Mouse (Mus musculus) induced T-regulatory cell, adult 2 months (primary cell): ENCODE measurements at regions not wholly inside any gene's neighbourhood (a gene's known extent, or its start where the extent isn't known, plus 50 kb on each side); places are given as distances from the start of the nearest gene placed in this dataset.

Experiments
- DNase-seq: peaks from one replicate; pipeline ENCODE4 v3.0.0-alpha.2; 2012; ENCODE audit warnings: low read depth

DNA sequence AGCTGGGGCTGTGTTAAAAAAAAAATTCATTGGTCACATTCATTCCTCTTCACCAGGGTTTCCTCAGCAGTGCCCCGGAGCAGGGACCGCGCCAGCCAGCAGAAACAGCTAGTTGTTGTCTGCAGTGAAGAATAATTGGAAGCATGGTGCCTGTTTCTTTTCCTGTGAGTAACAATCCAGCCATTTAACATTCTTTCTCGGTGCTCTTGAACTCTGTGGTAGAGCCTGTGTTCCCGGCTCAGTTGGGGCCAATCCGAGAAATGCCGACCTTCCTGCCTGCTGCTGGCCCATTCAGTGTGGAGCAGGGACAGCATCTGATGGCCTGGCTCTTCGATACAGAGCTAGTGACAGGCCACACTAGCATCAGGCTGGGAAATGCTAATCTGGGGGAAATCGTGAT is 120.7 kb upstream of the Mkln1 start:
- DNase-seq: no peak

DNA sequence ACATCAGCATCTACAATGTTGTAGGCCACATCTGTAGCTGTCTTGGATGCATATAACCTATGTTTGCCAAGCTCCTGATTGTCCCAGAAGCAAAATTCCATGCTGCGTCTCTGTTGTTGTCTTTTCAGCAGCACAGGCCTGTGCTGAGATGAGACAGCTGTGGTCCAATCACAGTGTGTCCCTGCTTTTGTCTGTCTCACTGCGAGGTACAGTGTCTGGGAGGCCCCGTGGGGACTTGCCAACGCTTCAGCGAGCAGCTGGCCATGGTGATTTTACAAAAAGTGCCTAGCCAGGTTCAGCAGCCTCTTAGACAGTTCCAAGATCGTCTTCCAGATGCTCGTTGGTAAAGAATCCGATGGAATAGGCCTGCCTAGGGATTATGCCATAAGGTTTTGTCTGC is 114.6 kb upstream of the Mkln1 start:
- DNase-seq: no peak

DNA sequence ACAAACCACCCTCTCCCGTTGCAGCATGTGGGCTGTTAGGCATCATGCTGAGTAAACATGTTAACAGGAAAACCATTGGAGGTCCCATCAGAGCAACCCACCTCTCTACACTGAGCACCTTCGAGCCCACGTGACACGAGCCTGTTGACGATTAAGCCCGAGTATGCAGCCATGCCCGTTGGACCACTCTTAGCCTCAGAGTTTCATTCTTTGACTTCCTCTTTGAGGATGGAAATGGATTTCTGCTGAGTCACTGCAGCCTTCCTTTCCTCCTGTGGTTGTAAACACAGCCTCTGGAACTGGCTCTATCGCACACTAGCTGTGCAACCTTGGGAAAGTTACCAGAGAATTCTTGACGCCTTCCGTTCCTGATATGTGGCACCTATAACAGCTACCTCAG is 114.1 kb upstream of the Mkln1 start:
- DNase-seq: no peak

DNA sequence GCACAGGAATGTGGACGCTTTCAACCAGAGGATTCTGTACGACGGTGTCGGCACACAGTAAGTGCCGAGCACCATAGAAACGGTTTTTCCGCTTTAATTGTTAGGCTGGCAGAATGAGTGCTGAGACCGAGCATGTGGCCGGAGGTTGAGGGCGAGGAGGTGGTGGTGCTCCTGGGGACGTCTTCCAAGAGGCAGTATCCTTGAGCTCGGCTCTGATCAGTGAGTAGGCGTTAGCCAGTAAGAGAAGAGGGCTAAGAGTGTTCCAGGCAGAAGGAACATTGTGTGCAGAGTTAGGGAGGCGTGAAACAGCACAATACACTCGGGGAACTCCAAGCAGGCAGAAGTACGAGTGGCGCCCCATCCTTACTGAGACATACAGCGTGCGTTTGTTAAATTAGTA is 113.5 kb upstream of the Mkln1 start:
- DNase-seq: no peak

DNA sequence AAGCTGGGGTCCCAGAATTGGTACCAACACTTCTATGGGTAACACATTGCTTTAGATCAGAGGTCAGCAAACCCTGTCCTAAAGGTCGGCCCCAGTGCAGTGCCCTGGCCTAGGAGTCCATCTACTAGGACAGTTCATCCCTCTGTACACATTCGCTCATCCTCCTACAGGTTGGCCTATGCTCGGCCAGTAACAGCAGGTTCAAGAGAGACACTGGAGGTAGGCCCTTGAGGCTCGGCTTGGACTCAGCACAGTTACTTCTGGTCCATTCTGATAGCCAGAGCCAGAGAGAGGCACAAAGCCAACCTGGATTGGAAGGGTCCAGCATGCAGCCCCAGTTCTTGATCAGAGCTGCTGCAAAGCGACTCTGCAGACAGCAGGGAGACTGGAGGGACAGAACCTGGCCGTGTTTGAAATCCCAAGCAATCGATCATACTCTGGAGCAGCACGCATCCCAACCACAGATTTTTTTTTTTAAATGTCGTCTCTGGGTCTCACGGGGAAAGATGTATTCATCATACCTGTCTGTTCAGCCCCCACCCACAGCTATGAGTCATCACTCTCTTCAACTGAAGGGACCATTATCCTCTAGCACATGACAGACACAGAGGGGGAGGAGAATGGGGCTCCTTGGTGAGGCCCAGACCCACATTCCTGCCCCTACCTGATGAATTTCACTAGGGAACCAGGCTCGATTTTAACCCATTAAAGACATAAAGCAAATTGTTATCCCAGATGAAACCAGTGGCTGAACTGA is 112.4 kb upstream of the Mkln1 start:
- DNase-seq: peak; percentile 14

DNA sequence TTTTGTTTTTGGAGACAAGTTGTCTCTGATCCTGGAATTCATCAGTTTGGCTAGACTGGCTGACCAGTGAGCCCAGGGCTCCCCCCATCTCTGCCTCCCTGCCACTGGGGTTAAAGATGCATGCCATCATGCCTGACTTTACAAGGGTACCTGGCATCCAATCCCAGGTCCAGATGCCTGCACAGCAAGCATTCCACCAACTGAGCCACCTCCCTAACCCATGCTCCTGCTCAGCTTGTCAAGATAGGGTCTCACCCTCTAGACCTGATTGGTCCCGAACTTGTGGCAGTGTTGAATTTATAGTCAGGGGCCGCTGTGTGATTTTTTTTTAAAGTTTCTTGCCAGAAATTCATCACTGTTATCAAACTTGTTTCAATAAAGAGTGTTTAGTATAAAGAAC is 111.4 kb upstream of the Mkln1 start:
- DNase-seq: no peak

GRCm38 (mm10) chr6:31287686-31288085 is 110.8 kb upstream of the Mkln1 start:
- peak; percentile 11 for DNase-seq

DNA sequence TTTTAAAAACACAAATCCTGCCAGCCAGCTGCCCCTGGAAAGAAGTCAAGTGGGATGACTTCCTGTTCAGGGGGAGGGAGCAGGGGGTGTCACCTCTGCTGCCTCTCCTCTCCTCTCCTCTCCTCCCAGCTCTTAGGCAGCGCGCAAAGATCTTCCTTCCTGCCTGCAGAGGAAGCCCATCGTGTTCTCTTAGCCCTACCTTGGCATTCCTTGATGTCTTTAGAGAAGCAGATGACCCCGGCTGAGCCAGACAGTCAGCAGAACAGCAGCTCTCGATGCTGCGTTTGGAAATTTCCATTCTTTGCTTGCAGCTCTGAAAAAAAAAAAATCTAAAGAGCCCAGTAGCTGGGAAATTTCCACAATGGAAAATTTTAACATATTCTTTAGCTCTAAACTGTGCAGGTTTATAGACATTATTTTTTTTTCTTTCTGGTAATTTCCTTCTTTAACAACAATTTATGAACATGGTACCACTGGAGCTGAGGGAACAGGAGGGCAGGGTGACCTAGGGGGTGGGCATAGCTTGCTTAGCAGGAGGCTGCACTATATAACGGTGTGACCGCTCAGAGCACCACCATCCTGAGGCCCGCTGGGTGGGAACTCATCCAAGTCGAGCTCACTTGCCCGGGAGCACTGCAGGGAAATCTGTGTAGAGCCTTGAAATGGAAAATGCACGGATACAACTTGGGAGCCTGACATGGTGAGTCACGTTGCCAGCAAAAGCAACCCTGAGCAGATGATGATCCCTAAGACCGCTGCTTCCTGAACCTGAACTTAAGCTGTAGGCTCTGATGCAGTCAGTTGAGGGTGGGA is 109.9 kb upstream of the Mkln1 start:
- peak; percentile 12 for DNase-seq

- DNase-seq: no peak
These were observed 109.4 kb upstream of the Mkln1 start for GRCm38 (mm10) chr6:31289234-31289486.

GRCm38 (mm10) chr6:31292081-31292480 is 106.5 kb upstream of the Mkln1 start:
- no peak for DNase-seq

GRCm38 (mm10) chr6:31293008-31293407 is 105.5 kb upstream of the Mkln1 start:
- DNase-seq: no peak

DNA sequence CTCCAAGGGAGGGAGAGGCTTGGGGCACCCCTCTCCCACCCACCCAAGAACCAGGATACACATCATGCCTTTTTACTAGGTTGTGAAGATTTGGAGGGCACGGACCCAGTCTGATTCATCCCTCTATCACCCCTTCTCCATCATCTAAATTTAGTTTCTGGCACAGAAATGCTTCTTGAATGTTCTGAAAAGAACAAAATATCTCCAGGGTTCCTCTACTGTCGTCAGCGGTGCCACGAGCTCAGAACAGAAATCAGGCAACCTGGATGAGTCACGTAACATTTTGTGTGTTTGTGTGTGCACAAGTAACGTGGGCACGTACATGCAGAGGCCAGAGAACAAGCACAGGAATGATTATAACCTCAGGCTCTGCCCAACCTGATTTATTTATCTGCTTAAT is 99.1 kb upstream of the Mkln1 start:
- DNase-seq: no peak

GRCm38 (mm10) chr6:31305736-31306135 is 92.8 kb upstream of the Mkln1 start:
- DNase-seq: no peak

DNA sequence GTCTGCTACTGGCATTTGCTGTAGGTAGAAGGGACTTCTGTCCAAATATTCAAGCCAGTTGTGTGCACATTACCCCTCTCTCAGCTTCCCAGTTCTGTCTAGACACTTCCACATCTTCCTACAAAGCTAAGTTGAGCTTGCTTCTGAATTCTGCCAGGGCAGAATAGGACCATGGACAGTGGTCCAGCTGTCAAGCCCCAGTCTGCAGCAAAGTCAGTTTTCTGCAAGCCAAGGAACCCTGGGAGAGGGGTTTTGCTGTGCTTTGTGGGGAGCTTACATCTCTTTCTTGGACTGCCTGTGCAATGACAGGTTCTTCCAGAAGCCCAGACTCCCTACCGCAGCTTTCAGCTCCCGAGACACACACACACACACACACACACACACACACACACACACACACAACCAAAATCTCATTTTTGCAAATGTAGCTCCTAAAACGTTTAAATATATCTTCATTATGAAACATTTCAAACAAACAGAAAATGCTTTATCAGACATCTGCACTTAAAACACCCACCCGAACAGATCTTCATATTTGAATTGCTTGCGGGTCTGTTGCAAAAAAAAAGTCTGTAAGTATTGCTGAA is 91.4 kb upstream of the Mkln1 start:
- DNase-seq: no peak

DNA sequence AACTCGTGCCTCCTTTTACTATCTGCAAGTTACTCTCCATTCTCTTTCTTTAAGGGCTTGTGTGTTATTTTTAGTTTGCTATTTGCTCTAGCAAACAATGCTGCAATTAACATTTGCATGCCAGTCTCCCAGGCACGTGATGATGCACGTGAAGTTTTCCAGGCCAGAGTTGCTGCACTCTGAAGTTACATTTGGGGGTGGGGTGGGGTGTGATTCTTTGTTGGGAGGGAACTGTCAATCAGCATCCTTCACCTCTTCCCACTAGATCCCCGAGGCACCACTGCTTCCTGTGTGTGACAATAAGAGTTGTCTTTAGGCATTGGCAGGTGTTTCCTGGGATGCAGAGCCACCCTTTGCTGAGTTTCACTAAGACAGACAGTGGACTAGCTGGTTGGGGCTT is 90.6 kb upstream of the Mkln1 start:
- no peak for DNase-seq

- peak; percentile 21 for DNase-seq
These were observed 87.9 kb upstream of the Mkln1 start for GRCm38 (mm10) chr6:31310660-31311059.

GRCm38 (mm10) chr6:31313869-31314470 is 84.6 kb upstream of the Mkln1 start:
- DNase-seq: no peak

DNA sequence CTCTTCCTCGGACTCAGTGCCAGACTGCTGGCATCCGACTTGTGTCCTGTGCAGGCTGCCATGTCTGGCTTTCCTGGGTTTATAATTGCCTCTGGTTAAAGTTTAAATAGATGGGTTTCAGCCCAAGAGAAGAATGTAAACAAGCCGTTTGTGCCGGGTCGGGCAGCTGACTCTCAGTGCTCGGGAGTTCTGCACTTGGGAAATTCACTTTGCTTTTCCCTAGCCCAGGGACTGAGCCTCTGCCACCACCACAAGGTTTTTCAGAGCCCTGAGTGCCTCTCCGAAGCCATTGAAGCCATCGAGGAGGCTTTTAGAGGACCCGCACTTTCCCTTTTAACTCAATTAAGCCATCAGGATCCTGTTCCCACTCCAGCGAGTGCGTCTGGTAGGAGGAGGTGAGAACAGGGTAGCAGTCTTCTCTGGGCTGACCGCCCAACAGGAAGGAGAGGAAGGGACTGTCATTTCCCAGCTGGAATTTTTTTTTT is 80.8 kb upstream of the Mkln1 start:
- DNase-seq: no peak

GRCm38 (mm10) chr6:31318506-31318905 is 80.0 kb upstream of the Mkln1 start:
- DNase-seq: peak; percentile 79

DNA sequence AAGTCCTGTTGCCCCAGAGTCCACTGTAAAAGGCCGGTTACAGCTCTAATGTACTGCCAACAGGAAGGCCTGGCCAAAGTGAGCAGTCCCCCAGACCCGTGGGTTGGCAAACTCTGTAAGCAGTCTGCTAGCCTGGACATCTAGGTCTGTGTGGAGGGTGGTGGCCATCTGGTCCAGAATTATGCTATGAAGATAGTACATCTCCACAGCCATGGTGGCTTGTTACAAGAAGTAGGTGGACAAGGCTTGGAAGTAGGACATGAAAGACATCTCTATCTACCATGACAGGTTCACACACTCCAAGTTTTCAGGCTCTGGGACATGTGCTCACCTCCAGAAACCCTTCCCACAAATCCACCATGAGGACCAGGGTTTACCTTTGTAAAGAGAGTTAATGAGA is 79.1 kb upstream of the Mkln1 start:
- peak; percentile 8 for DNase-seq

- peak; percentile 14 for DNase-seq
These were observed 78.2 kb upstream of the Mkln1 start for GRCm38 (mm10) chr6:31320141-31320830.
